Mouse (Mus musculus): ENCODE data around the gene Dscam. TPM values are rescaled to one million over a fixed set of nuclear protein-coding genes. Genes with fewer than 3 reads are reported as not detected.

Dscam gene
- polyA plus RNA-seq, 1 experiment from 2014 or later = 0.03 TPM

DNA sequence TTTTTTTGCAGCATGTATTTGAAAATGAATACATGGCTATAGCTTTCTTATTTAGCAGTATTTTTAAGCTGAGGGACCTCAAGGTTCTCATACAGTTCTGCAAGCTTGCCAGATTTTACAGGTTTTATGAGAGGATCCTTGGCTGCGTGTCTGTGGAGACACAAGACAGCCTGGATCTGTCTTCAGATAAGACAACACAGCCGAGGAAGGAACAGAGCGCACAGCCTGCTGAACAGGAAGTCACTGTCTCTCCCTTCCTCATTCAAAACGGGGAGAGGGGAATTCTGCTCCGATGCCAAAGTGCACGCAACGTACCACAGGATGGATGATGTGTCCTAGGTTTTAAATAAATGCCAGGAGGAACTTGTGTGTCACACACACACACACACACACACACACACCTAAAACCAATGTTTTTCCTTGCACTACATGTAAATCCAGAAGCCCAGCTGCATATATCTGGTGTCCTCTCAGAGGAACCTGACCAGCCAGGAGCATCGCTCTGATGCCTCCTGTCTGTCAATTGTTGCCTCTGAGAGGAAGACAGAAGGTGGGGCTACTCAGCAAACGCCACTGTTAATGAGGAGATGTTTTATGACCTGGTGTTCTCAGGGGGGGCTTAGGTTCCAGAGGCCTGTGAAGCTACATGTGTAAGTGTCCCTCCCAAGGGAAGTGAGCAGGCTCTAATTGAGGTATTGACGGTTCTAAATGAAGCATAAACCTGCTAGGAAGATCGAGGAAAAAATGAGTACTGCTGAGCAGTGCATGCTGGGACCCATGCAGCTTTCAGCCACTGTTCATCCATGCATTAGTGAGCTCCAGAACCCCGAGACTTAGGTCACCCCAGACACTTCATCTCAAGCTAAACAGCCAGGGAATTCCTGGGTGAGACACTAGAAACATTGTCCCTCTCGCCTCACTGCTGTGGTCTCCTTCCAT, 442.4 kb downstream of the Dscam start:
- Histone ChIP-seq H3K4me2 (no peak overlapping the region), H3K9me3 (replicated peaks) (no peaks in the 10 kb centered on the region), H3K4me3 (replicated peaks) (no peak overlapping the region), H3K27me3 (no peaks in the 10 kb centered on the region), H3K4me1 (replicated peaks) (no peaks in the 10 kb centered on the region), H3K9ac (no peak overlapping the region), H3K27ac (no peak overlapping the region), H3K36me3 (no peaks in the 10 kb centered on the region)
- ATAC-seq (ENCODE audit: low read depth) (no peak), DNase-seq (no peak)
- 26% methylated on average over 13 of the region's 13 CpGs for WGBS (ENCODE audit: insufficient replicate concordance)

DNA sequence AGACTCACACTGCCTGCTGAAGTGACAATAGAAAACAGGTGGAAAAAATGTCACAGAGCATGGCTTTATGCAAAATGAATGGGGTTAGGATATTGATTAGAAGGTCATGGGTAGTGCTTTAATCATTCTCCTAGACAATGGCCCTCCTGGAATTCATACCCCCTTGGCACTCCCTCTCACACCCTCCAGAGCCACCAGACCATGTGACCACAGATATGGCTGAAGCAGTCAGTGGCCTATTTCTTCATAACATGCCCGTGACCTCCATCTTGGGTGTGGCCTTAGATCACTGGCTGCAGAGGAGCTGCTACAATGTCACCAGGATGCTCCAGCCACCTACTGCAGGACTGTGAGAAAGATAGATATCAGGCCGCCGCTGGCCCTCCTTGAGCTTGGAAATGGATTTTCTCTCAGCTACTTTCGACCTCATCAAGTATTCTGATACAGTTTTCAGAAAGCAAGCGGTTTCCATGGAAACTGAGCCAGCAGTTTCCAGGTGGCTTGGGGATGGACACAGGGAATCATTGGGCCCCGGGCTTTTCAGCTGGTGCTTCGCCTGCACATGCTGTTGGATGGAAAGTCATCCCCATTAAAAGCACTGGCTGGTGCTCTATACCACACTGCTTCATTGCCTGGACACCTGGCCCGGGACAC, 445.4 kb downstream of the Dscam start:
- Histone ChIP-seq H3K9ac (no peak overlapping the region), H3K4me3 (replicated peaks) (no peak overlapping the region), H3K27me3 (no peaks in the 10 kb centered on the region), H3K4me1 (replicated peaks) (no peaks in the 10 kb centered on the region), H3K4me2 (no peak overlapping the region), H3K36me3 (no peaks in the 10 kb centered on the region), H3K9me3 (replicated peaks) (no peaks in the 10 kb centered on the region), H3K27ac (no peak overlapping the region)
- WGBS (ENCODE audit: insufficient replicate concordance) = 72% methylated on average over 8 of the region's 8 CpGs
- DNase-seq = no peak
- ATAC-seq (ENCODE audit: low read depth) = no peak

DNA sequence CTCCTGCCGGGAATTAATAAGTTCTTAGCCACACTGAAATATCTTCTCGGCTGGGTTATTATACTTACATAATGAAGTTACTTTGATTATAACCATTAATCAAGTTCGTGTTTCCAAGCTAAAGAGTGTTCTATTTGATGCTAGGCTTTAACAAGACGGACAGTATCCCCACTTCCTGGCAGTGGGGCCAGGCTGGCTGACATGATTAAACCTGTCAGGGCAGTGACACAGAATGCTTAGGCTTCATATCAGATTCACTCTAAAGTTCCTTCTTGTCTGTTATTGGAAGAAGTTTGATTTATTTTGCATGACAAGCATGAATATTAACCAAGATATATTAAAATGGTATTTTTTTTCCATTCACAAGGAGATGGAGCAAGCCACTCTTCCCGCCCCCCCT, 446.0 kb downstream of the Dscam start:
- Histone ChIP-seq H3K36me3 (no peaks in the 10 kb centered on the region), H3K4me1 (replicated peaks) (no peaks in the 10 kb centered on the region), H3K27me3 (no peaks in the 10 kb centered on the region), H3K4me3 (replicated peaks) (no peak overlapping the region), H3K9ac (no peak overlapping the region), H3K4me2 (no peak overlapping the region), H3K27ac (no peak overlapping the region), H3K9me3 (replicated peaks) (no peaks in the 10 kb centered on the region)
- 47% methylated on average over 5 of the region's 5 CpGs for WGBS (ENCODE audit: insufficient replicate concordance)
- ATAC-seq (ENCODE audit: low read depth) (no peak), DNase-seq (no peak)

DNA sequence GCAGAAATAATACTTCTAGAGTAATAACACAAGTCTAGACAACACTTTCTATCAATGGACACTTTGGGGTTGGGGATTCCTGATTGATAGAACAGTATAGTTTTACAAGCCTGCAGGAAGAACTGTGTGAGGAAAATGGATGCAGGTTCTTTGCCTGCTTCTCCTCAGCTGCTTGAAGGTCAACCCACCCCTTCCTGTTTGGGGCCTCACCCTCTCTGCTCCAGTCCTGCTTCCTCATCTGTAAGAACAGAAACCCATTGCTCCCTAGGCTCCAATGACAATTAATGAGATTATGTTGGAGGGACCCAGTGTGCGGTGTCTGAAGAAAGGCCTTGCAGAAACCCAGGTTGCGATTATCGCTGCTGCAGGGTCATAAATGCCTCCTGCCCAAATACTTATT, 446.4 kb downstream of the Dscam start:
- 73% methylated on average over 3 of the region's 3 CpGs for WGBS (ENCODE audit: insufficient replicate concordance)
- H3K36me3 ChIP-seq = no peaks in the 10 kb centered on the region

DNA sequence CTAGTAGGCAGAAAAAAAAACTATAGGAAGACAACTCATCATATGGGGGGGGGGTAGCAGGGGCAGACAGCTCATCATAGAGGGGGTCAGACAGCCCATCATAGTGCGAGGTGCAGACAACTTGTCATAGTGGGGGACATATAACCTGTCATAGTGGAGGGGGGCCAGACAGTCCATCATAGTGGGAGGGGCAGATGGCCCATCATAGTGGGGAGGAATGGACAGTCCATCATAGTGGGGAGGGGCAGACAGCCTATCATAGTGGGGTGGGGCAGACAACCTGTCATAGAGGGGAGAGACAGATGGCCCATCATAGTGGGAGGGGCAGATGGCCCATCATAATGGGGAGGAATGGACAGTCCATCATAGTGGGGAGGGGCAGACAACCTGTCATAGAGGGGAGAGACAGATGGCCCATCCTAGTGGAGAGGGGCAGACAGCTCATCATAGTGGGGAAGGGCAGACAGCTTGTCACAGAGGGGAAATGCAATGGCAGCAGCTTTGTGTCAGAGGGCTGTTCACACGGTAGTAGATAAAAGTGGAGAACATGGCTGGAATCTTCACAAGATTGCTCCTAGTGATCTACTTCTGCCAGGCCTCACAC, 447.4 kb downstream of the Dscam start:
- 65% methylated on average over 2 of the region's 2 CpGs for WGBS (ENCODE audit: insufficient replicate concordance)

More for the DNA sequence above, 446.4 kb downstream of the Dscam start:
- H3K27ac ChIP-seq = no peak overlapping the region
- DNase-seq (no peak), ATAC-seq (ENCODE audit: low read depth) (no peak)
- H3K4me2 ChIP-seq = no peak overlapping the region
- no peaks in the 10 kb centered on the region for H3K27me3 ChIP-seq
- H3K4me3 ChIP-seq (replicated peaks) = no peak overlapping the region
- no peak overlapping the region for H3K9ac ChIP-seq
- H3K4me1 ChIP-seq (replicated peaks) = no peaks in the 10 kb centered on the region
- no peaks in the 10 kb centered on the region for H3K9me3 ChIP-seq (replicated peaks)

DNA sequence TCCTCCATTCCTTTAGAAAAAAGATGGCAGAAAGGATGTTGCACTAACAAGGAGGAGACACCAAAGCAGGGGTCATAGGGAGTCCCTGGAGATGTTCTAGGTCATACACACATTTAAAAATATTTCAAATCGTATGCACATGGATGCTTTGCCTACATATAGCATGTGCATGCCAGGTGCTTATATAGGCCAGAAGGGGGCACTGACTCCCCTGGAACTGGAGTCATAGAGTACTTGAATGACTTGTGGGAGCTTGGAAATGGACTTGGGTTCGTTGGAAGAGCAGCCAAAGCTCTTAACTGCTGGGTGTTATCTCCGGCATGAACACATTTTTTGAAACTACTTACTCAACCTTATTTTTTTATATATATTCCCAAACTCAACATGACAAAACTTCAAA, 448.4 kb downstream of the Dscam start:
- no peak for ATAC-seq (ENCODE audit: low read depth)
- H3K4me1 ChIP-seq (replicated peaks) = no peaks in the 10 kb centered on the region
- H3K4me2 ChIP-seq = no peak overlapping the region
- H3K27me3 ChIP-seq = no peaks in the 10 kb centered on the region
- no peak overlapping the region for H3K4me3 ChIP-seq (replicated peaks)
- no peaks in the 10 kb centered on the region for H3K9me3 ChIP-seq (replicated peaks)
- H3K36me3 ChIP-seq = no peaks in the 10 kb centered on the region
- no peak for DNase-seq
- 47% methylated on average over 3 of the region's 3 CpGs for WGBS (ENCODE audit: insufficient replicate concordance)
- H3K27ac ChIP-seq = no peak overlapping the region
- H3K9ac ChIP-seq = no peak overlapping the region

More for the DNA sequence above, 447.4 kb downstream of the Dscam start:
- H3K4me2 ChIP-seq = no peak overlapping the region
- ATAC-seq (ENCODE audit: low read depth) = no peak
- no peaks in the 10 kb centered on the region for H3K9me3 ChIP-seq (replicated peaks)
- no peaks in the 10 kb centered on the region for H3K27me3 ChIP-seq
- H3K4me1 ChIP-seq (replicated peaks) = no peaks in the 10 kb centered on the region
- H3K27ac ChIP-seq = no peak overlapping the region
- no peak overlapping the region for H3K4me3 ChIP-seq (replicated peaks)
- no peak overlapping the region for H3K9ac ChIP-seq
- no peak for DNase-seq
- H3K36me3 ChIP-seq = no peaks in the 10 kb centered on the region

DNA sequence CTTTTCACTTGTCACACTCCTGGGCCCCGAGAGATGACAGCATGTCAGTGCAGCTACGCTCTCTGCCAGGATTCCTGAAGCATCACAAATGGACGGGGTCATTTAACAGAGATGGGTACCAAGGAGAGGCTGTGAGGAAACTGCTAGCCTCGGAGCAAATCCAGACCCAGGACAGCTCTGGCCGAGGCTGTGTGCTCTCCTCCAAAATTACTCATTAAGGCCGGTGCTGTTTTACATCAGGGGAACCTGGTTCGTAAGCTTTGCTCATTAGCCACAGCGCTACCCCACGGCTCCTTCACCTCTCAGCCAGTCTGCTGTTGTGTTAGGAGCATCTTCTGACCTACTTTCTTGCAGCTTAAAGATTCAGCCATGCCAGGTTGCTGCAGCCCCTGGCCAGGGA, 449.3 kb downstream of the Dscam start:
- Histone ChIP-seq H3K4me1 (replicated peaks) (no peaks in the 10 kb centered on the region), H3K9me3 (replicated peaks) (no peaks in the 10 kb centered on the region), H3K4me2 (no peak overlapping the region), H3K27ac (no peak overlapping the region), H3K36me3 (no peaks in the 10 kb centered on the region), H3K9ac (no peak overlapping the region), H3K4me3 (replicated peaks) (no peak overlapping the region), H3K27me3 (no peaks in the 10 kb centered on the region)
- WGBS (ENCODE audit: insufficient replicate concordance) = 60% methylated on average over 9 of the region's 9 CpGs
- ATAC-seq (ENCODE audit: low read depth) (no peak), DNase-seq (no peak)

DNA sequence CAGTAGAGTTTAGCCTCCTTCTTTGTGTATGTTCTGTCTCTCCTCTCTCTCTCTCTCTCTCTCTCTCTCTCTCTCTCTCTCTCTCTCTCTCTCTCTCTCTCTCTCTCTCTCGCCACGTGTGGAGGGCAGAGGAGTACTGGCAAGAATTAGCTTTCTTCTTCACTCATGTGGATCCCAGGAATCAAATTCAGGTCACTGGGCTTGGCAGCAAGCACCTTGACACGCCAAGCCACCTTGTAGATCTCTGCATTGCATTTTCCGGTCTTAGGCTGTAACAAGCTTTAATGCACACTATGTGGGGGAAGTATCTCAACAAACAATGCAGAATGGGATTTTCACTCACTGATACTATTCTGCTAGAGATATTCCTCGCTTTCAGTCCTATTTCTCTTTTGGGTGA, 449.9 kb downstream of the Dscam start:
- Histone ChIP-seq H3K9me3 (replicated peaks) (no peaks in the 10 kb centered on the region), H3K27me3 (no peaks in the 10 kb centered on the region), H3K4me3 (replicated peaks) (no peak overlapping the region), H3K27ac (no peak overlapping the region), H3K4me2 (no peak overlapping the region), H3K9ac (no peak overlapping the region), H3K4me1 (replicated peaks) (no peaks in the 10 kb centered on the region), H3K36me3 (no peaks in the 10 kb centered on the region)
- WGBS (ENCODE audit: insufficient replicate concordance) = 49% methylated on average over 5 of the region's 5 CpGs
- ATAC-seq (ENCODE audit: low read depth) (no peak), DNase-seq (no peak)

DNA sequence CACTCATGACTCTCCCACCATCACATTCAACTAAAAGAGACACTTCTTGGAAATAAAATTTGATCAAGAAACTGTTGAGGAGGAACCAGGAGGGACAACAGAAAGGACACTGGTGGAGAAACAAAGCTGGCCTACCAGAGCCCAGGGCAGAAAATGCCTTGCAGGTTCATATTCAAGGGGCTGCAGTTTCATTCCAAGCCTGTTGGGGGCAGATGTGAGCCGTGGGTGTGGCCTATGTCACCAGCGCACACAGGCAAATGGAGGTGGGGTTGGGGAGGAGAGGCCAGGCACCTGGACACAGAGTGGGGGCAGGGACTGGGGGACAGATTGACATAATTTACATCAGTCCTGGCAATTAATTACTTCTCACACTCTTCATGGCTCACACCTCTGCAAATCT, 452.3 kb downstream of the Dscam start:
- H3K27ac ChIP-seq = no peak overlapping the region
- peak; percentile 4 for DNase-seq
- WGBS (ENCODE audit: insufficient replicate concordance) = 5% methylated on average over 2 of the region's 2 CpGs

DNA sequence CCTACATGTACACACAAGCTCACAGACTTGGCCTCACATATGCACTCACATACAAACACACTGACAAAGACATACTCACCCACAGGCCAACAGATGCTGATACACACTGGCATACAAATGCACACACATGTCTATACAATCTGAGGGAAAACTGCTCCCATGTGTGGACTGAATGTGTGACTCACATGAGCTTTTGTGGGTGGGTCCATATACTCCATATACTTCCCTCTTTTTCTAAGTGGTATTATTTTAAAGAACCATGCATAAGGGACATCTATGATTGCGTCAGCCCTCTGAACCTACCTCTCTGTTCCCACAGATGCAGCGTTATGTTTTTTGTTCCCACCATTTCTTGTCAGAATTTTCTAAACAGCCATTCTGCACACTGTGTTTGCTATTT, 453.9 kb downstream of the Dscam start:
- H3K4me3 ChIP-seq (replicated peaks) = no peak overlapping the region

More for the DNA sequence above, 452.3 kb downstream of the Dscam start:
- Histone ChIP-seq H3K36me3 (no peaks in the 10 kb centered on the region), H3K9ac (no peak overlapping the region), H3K9me3 (replicated peaks) (no peaks in the 10 kb centered on the region), H3K4me1 (replicated peaks) (no peaks in the 10 kb centered on the region), H3K4me2 (no peak overlapping the region), H3K4me3 (replicated peaks) (no peak overlapping the region), H3K27me3 (no peaks in the 10 kb centered on the region)
- no peak for ATAC-seq (ENCODE audit: low read depth)

DNA sequence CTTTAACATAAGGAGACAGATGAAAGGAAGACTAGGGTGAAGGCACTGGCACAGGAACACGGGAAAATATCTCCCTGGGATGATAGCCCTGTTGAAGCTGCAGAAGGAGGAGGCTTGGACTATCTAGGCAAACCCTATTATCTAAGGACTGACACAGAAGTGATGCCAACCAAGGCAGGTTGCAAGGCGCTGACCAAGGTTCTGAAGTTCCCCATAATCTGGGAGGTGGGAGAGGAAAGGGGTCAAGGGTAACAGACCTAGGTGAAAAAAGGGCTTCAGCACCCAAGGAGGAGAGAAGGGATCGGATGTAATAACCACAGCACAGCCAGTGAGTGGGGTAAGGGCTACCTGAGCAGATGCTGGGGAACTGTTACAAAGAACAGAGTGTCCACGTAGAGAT, 458.6 kb downstream of the Dscam start:
- ATAC-seq (ENCODE audit: low read depth) = no peak
- DNase-seq = no peak
- Histone ChIP-seq H3K4me2 (no peak overlapping the region), H3K27ac (no peak overlapping the region), H3K9me3 (replicated peaks) (no peaks in the 10 kb centered on the region), H3K9ac (no peak overlapping the region), H3K4me1 (replicated peaks) (no peaks in the 10 kb centered on the region), H3K27me3 (no peaks in the 10 kb centered on the region), H3K36me3 (no peaks in the 10 kb centered on the region), H3K4me3 (replicated peaks) (no peak overlapping the region)
- 28% methylated on average over 4 of the region's 4 CpGs for WGBS (ENCODE audit: insufficient replicate concordance)

More for the DNA sequence above, 453.9 kb downstream of the Dscam start:
- Histone ChIP-seq H3K9me3 (replicated peaks) (no peaks in the 10 kb centered on the region), H3K9ac (no peak overlapping the region), H3K27ac (no peak overlapping the region), H3K36me3 (no peaks in the 10 kb centered on the region), H3K4me2 (no peak overlapping the region), H3K27me3 (no peaks in the 10 kb centered on the region), H3K4me1 (replicated peaks) (no peaks in the 10 kb centered on the region)
- DNase-seq (no peak), ATAC-seq (ENCODE audit: low read depth) (no peak)
- WGBS (ENCODE audit: insufficient replicate concordance) = 69% methylated on average over 2 of the region's 2 CpGs
